Mouse (Mus musculus) left cerebral cortex, postnatal 14 days (tissue): ENCODE results near the gene Rbms1. TPM values are rescaled to one million over a fixed set of nuclear protein-coding genes. Genes with fewer than 3 reads are reported as not detected.
A peak's percentile ranks its signal among the peaks of the same experiment; 100 is the strongest.

Experiments used
- DNase-seq, 2 experiments: peaks; one replicate each; pipeline ENCODE4 v3.0.0; 2021 to 2022; ENCODE audit warnings: low spot score in 2 of 2, mixed read lengths in 1 of 2
- intact Hi-C: fragments of 180-260 bp; cut with DNase I; formaldehyde crosslinking; loops from one replicate; pipeline ENCODE4 v1.15.1; 2025
- total RNA-seq, 2 experiments: library from RNA; stranded (reverse); gene quantifications; 2 replicates each; pipeline ENCODE4 v1.2.3; 2021

Gene Rbms1
- total RNA-seq, 2 experiments from 2014 or later, result 23.8 to 24.8 TPM

DNA sequence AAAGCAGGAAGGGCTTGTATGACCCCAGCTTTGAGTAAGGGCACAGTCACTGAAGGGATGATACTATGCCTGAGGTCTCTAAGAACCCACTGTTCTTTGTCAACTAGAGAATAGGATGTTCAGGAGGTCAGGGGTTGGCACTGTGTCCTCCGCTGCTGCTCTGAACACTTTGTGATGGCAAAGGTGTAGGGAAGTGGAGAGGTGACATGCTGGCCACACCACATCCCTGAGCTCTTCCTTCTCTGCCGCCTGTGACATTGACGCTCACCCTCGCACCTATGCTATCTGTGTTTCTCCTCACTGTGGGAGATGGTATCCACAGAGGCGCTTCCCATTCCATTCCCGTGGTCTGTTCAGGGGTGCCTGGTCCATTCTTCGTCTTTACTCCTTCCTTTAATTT, 163.2 kb downstream of the Rbms1 start:
- intact Hi-C loops, result no loop called here
- DNase-seq, result no peak

DNA sequence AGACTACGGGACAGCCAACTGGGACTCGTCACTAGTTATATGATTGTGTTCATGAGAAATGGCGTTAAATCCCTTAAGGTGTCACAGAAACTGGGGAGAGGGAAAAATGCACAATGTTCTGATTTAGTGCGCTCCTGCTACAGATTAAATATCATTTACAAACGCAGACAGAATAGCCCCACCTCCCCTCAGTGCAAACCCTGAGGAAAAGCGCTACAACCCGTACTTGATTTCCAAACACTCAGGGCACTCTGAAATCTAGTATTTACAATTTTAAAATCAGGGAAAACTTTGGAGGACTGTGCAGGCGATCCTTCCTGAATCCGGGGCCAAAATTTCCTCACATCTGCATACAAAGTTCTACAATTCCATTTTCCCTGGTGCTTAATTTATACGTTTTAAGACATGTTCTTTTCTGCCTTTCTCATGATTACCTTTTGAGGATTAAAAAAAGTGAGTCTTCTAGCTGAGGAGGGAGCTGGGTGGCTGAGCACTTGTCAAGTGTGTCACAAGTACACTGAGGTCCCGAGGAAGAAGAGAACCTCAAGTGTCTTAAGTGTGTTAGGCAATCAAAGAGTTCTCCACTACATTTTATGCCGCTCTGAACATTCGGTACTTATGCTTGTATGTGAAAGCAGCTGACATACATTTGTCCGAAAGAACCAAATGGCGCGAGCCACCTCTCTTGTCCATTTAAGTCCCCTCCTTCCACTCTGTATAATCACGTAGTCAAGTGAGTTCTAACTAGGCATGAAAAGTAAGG, 164.0 kb downstream of the Rbms1 start:
- intact Hi-C loops, result no loop called here
- DNase-seq, result no peak

DNA sequence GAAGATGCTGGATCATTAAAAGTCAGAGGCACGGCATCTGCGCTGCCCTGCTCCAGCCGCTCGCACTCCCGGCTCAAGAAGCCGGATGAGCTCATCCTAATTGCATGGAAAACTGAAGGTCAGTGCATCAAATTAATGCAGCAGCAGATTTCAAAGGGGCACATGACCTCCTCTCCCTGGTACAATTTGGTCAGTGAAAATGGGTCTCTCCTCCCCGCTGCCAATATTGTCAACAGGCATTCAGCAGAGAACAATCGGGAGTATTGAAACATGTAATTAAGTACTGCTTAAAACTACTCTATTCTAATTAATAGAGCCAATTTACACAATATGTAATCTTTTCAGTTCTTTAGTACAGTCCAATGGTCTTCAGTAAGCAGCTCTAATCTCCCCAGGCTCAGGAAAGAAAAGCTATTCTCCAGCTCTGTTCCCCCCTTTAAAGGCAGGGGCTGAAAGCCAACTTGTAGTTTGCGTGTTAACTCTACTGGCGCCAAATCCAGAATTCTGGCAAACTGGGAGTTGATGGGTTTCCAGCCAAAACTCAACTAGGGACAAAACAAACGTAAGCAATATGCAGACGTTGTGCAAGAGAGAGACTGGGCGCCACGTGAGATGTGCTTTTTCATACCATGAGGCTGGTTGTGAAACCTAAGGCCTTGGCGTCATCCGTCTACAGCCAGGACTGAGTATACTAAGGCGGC, 165.9 kb downstream of the Rbms1 start:
- intact Hi-C loops, result no loop called here

DNA sequence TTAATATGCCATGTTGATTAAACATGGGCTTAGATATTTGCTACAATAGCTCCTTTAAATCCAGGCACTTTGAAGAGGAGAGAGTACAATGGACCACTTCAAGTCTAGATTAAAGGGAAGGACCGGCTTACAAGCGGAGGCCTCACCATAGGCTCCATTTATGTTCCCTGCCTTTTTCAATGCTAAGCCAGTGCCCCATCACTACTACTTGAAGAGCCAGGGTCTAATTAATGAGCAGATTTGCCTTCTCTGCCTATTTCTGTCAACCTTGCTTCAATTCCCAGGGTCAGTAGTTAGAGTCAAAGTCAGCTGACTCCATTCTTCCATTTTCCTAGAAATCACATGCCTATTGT, 166.4 kb downstream of the Rbms1 start:
- DNase-seq, result no peak
- intact Hi-C loops, result no loop called here

More for the DNA sequence above, 165.9 kb downstream of the Rbms1 start:
- DNase-seq, result no peak

DNA sequence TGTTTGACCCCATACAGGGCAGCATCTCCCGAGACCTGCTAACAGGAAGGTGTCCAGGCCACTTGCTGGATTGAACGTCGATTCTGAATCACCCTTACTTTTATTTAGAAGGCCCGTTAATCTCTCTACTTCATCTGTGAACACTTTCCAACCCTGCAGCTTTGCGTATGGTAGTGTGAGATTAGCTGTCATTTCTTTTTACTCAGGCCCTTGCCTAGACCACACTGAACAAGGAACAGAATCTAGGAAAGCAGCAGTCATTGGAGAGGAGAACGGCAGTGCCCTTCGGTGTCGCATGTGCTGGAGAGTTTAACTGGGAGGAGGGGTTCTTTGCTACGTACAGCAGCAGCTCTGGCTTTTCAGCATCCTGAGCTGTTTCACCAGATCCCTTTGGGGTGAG, 167.1 kb downstream of the Rbms1 start:
- intact Hi-C loops, result no loop called here
- no peak for DNase-seq

DNA sequence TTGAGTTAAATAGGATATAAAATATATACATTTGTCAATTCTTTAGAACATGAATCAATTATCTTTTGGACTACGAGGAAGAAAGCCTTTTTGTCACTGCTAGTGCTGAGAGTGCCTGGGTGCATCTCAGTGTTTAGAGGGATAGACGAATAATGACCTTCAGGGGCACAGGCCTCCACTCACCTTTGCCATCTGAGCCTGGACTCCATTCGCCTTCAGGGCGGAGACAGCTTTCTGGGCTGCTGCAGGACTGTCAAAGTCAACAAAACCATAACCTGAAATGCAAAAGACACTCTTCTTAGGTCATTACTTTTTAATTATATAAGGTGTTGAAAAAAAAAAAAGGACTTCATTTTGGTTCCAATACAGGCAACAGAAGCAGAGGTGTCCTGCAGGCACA, 170.5 kb downstream of the Rbms1 start:
- intact Hi-C loops, result no loop called here

DNA sequence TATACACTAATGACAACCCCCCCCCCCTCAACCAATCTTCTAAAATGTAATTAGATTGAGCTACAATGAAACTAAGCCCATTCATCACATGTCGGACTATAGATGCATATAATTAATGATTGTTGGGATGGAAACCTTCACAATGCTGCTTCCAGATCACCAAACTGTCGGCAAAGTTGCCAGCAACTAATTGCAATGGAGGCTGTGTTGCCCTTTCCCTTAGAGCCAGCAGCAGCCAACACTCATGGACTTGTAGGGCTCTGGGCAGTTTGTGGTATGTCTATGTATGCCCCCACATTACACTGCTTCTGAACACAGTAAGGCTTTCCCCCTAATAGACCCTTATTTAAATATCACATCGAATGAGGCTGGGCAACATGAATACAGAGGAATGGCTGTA, 173.9 kb downstream of the Rbms1 start:
- DNase-seq, result no peak
- intact Hi-C loops, result no loop called here

More for the DNA sequence above, 170.5 kb downstream of the Rbms1 start:
- DNase-seq, result no peak

DNA sequence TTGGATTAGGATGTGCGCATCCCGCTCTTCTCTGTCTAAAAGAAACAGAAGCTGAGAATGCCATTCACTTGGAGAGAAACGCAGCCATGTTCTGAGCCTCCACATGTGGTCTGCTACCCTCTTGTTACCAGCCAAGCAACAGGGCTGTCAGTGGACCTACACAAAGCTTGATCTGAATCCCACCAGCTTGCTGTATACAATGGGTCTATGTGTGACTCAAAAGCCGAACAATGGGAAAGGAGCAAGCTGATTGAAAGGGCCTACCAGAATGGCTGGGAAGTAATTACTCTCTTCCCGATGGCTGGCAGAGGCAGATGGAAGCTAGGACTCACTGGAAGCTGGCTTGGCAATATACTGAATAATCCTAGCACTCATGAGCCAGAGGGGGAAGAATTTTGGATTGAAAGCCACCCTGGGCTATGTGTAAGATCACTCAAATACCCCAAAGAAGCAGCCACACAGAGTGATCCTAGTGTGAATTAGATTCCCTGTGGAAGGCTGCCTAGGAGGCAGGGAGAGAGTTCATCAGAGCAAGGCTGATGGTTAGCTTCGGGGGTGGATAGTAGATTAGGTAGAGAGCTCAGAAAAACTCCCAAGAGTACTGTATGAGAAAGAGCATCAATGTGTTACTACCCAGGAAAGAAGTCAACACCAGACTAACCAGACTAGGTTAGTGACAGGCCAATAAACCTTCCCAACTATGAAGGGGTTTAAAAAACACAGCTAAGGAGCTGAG, 174.7 kb downstream of the Rbms1 start:
- no peak for DNase-seq
- intact Hi-C loops, result no loop called here

DNA sequence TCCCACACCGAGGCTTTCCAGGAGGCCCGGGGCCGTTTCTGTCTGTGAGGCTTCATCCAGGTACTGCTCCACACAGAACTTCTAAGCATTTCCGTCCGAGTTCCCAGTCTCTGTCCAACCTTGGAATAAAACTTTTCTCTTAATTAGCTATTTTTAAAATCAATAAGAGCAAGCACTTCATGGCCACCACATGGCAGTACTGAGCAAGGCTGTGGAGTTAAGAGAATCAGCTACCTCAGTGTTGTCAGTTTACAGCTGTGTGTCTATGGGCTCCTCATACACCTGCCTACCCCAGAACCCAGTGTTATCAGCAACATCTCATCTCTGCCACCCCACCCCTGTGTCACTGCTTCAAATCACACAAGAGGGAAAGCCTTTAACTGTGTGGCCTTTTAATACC, 175.9 kb downstream of the Rbms1 start:
- intact Hi-C loops, result no loop called here
- DNase-seq, result no peak

DNA sequence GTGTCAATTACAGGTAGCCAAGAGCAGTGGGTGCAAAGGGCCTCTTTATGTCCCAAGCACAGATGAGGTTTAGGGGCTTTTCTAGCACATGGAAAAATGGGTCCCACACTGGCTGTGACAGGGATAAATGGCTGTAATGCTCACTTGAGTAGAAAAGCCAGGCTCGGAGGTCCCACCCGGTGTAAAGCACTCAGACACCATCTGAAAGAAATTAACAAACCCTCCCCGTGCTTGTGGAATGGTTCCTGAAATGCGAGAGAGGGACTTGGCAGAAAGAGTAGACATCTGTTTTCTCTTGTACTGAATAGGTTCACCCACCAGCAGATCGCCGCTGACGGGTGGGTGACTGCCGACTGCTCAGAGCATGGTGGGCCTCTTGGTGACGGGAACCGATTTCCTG, 176.7 kb downstream of the Rbms1 start:
- peak in 1 of 2 experiments; percentile 8 for DNase-seq
- intact Hi-C loops, result no loop called here

DNA sequence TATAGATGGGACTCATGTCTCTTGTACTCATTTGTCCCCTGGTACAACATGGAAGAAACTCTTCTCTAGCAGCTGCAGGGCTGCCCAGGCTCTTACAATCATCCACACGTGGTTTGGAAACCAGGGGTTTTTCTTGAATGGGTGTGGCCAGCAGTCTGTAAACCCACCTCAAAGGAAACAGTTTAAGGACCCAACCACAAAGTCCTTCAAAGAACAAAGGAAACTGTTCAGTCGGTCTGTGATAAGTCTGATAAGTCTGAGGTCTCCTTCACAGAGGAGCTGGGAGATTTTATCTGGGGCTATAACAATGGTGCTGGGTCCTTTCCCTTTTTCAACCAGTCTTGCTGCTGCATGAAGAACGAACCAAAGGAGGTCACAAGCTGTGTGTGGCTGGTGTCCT, 188.5 kb downstream of the Rbms1 start:
- intact Hi-C loops, result no loop called here
- no peak for DNase-seq

DNA sequence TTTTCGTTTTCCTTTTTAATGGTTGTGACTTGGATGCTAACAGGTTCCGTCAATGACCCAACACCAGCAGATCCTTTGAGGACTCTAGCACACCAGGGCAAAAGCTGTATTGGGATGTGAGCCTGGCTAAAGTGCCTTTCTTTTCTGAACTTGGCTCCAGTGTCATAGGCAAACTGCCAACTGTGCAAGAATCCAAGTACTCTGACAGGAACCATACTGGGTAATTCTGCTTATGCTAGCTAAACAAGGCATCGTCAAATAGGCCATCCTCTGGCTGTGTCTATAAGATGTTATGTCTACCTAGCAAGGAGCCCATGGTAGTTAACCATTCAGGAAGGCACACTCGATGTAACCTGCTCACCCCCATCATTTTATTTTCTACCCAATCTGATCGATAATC, 189.4 kb downstream of the Rbms1 start:
- DNase-seq, result peak in 1 of 2 experiments; percentile 12
- intact Hi-C loops, result no loop called here

DNA sequence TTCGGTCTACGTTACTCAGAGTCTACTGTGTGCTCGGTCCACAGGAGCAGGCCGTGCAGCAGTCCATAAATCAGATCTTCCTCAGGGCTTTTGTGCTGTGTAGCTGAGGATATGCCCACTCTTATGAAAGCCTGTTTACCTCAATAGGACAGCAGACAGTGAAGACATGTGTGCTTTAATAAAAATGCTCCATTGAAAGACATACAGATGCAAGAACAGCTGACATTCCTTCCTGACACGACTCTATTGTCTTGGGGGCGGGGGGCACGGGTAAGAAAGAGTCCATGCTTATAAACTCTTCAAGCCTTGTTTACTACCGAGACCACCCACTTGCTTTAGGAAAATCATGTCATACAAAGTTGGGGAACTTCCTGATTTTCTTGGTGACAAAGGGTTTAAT, 196.6 kb downstream of the Rbms1 start:
- DNase-seq, result no peak
- intact Hi-C loops, result no loop called here

DNA sequence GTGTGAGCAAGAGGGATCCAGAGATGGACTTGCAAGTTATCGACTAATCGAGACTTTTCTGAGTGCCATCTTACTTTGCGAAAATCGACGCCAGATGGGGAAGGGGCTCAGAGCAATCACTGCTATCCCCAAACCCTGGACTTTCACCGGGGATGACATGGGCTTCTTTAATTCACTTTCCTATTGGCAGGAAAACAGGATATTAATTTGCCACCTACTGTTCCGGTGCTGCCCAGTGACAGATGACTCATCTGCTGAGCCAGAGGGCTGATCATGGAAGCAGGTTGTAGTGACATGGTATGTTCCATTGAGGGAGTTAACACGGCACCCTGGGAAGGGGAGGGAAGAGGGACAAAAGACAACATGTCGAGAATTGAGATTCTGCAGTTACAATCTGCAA, 206.8 kb downstream of the Rbms1 start:
- intact Hi-C loops, result no loop called here
- no peak for DNase-seq

DNA sequence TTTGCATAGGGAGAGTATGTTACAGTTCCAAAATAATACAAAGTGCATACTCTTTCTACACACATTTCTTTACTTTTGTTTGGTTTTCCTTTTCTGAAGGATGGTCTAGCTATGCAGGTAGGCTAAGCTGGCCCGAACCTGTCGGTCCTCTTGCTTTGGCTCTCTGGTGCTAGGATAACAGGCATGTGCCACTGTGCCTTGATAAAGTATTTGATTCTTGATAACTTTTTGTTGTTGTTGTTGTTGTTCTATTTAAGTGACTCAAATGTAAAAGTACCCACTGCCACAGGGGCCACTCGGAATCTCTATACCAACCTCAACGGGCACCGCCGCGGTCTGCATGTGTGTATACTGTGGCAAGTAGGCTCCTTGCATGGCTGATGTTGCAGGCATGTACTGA, 207.9 kb downstream of the Rbms1 start:
- no peak for DNase-seq
- intact Hi-C loops, result no loop called here

DNA sequence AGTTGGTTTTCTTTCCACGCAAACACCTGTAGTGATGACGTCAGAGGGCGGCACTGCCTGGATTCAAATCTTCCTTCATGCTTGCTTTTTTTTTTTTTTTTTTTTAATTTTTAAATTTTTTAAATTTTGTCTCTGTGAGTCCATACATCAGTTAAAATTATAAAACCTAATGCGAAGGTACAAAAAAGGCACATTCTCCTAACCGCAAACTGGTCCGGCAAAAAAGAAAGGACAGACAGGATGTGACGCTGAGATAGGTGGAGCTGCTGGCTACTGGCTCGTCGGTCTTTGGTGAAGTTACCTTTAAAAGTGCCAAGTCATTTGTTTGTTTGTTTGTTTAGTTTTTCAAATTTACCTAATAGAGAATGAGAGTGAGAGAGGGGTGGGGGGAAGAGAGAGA, 211.7 kb downstream of the Rbms1 start:
- DNase-seq, result no peak
- intact Hi-C loops, result no loop called here

DNA sequence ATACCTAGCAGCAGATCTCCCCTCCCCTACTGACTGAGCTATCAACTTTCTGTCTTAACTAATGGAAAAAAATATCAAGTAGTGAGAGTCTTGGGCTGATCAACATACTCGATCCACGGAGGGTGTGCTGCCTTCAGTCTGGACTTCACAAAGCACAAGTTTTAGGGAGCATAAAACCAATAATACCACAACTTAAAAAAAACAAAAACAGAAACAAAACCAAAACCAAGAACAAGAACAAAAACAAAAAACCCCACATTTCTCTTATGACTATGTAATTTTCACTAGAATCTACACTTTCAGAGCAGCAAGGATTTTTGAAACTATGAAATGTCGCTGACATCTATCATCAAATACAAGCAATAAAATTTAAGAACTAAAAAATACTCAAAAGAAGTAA, 212.4 kb downstream of the Rbms1 start:
- intact Hi-C loops, result no loop called here

DNA sequence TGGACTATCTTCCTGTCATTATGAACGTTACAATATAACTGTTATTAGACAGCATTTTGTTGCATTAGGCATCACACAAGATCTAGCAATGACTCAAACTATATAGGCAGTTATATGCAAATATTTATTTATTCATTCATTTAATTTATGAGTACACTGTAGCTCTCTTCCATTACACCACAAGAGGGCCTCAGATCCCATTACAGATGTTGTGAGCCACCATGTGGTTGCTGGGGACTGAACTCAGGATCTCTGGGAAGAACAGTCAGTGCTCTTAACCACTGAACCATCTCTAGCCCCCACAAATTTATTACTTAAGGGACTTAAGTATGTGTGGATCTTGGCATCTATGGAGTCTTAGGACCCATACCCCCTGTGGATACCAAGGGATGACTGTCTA, 214.4 kb downstream of the Rbms1 start:
- intact Hi-C loops, result no loop called here
- no peak for DNase-seq

More for the DNA sequence above, 212.4 kb downstream of the Rbms1 start:
- DNase-seq, result no peak

DNA sequence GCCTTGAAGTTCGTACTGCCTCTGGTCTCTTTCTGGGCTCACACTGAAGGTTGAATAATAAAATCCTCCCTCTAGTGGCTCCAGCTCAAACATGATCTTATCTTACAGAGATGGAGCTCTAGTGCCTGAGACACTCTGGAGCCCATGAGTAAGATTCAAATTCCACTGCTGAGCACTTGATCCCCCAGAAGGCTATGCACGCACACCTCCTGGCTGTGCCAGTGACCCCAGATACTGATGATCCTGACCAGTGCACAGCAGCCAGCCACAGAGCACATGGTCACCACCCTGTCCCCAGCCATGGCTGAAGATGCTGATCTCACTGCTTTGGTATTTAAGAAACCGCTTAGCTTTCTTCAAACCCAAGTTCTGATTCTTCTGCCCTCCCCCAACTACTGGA, 215.4 kb downstream of the Rbms1 start:
- intact Hi-C loops, result no loop called here

DNA sequence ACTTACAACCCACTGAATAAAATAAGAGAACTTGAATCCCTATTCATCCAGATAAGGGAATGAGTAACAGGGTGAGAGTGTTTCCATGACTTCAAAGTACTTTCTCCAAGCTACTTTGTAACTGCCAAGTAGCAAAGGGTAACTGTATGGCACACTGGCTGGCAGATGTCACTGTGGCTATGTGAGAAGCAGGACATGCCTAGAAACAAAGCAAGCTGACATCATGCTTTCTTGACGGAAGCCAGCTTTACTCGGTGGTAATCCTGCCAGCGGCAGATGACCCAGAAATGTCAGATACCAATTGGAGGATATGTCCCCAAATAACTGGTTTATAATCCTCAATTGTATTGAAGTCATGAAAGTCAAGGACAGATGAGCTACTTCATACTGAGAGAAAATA, 218.3 kb downstream of the Rbms1 start:
- DNase-seq, result no peak
- intact Hi-C loops, result no loop called here

More for the DNA sequence above, 215.4 kb downstream of the Rbms1 start:
- no peak for DNase-seq
